Mouse (Mus musculus) megakaryocyte, embryonic 14.5 days (primary cell): Measurements from ENCODE around the gene Ajm1. TPM values are rescaled to one million over a fixed set of nuclear protein-coding genes. Genes with fewer than 3 reads are reported as not detected.
A peak's percentile ranks its signal among the peaks of the same experiment; 100 is the strongest.

Experiments
- H3K27me3 ChIP-seq: replicated peaks from 2 replicates; pipeline ENCODE3; 2012; ENCODE audit warnings: inconsistent platforms
- H3K36me3 ChIP-seq: replicated peaks from 2 replicates; pipeline ENCODE3; 2012; ENCODE audit warnings: low read length, inconsistent platforms, mixed read lengths
- H3K4me1 ChIP-seq: 2 replicates; pipeline ENCODE4 v1.6.1; 2012; ENCODE audit warnings: inconsistent platforms
- H3K4me3 ChIP-seq: replicated peaks from 2 replicates; pipeline ENCODE3; 2012; ENCODE audit warnings: moderate library complexity, mild to moderate bottlenecking, inconsistent platforms
- H3K9me3 ChIP-seq: 2 replicates; pipeline ENCODE4 v1.6.1; 2012; ENCODE audit warnings: inconsistent platforms
- FLI1 ChIP-seq: IDR thresholded peaks from 2 replicates; pipeline ENCODE4 v1.6.1; 2012; ENCODE audit warnings: low read length, inconsistent platforms, mixed read lengths
- GATA1 ChIP-seq: IDR thresholded peaks from 3 replicates; pipeline ENCODE4 v1.6.1; 2012; ENCODE audit warnings: mixed read lengths, low read length, inconsistent platforms, borderline replicate concordance
- polyA plus RNA-seq: library from polyadenylated mRNA; stranded (reverse); fragments of >175 nt; gene quantifications from 2 replicates; pipeline ENCODE4 v1.2.3, GENCODE M21; 2012; ENCODE audit warnings: low replicate concordance; ENCODE audit not compliant: insufficient read depth

Ajm1 gene
- polyA plus RNA-seq, 1 experiment = 0.85 TPM

GRCm38 (mm10) chr2:25607761-25608622, 26.4 kb upstream of the Ajm1 start, which contains the start of gene Rabl6:
Gene Rabl6 (minus strand): TSS chr2:25608521.
- Histone ChIP-seq H3K4me1 (peaks cover 29% of the 10 kb centered on the region), H3K4me3 (peak within 1 kb of the TSS; percentile 98), H3K36me3 (peaks cover 13% of the 10 kb centered on the region), H3K9me3 (no peaks in the 10 kb centered on the region), H3K27me3 (peaks cover 29% of the 10 kb centered on the region)
- TF ChIP-seq GATA1 (no peak), FLI1 (no peak)

DNA sequence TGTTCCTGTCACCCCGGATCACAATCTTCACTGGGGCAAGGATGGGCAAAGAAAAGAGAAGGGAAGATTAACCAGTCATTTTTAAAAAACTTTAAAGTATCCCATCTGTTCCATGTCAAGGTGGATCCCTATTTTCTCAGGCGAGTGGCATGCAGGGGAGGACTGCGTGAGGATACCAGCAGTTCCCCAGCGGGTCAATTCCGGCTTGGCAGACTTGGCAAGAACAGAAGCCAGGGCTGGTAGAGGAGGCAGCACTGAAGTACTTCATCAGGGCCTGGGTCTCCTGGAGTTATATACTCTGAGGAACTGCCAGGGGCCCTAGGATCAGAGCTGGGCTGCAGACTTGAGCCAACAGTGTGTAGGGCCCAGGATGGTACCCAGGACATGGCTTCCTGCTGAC, 21.0 kb upstream of the Ajm1 start:
- H3K36me3 ChIP-seq = peaks cover 68% of the 10 kb centered on the region
- no peak overlapping the region for H3K4me3 ChIP-seq
- H3K9me3 ChIP-seq = no peaks in the 10 kb centered on the region
- no peaks in the 10 kb centered on the region for H3K27me3 ChIP-seq
- TF ChIP-seq GATA1 (no peak), FLI1 (no peak)
- H3K4me1 ChIP-seq = peaks cover 35% of the 10 kb centered on the region

DNA sequence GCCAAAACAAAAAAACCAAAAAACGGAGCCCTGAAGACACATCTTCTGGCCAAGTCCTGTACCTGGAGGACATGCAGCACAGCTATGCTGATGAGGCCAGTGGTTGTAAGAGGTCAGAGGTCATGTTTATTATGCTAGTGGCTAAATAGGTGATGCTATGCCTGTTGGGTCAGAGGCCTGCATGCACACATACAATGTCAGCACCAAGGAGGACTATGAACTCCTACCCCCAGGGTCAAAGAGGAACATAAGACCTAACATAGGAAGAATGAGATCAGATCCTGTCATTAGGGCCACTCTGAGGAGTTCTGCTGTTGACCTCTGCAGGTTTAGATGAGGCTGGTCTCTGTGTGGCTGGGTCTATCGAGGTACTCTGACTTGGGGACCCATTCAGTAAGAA, 18.5 kb upstream of the Ajm1 start:
- no peak overlapping the region for H3K4me3 ChIP-seq
- no peaks in the 10 kb centered on the region for H3K27me3 ChIP-seq
- H3K9me3 ChIP-seq = no peaks in the 10 kb centered on the region
- peaks cover 19% of the 10 kb centered on the region for H3K4me1 ChIP-seq
- peaks cover 93% of the 10 kb centered on the region for H3K36me3 ChIP-seq
- TF ChIP-seq FLI1 = no peak
- TF ChIP-seq GATA1 = no peak

DNA sequence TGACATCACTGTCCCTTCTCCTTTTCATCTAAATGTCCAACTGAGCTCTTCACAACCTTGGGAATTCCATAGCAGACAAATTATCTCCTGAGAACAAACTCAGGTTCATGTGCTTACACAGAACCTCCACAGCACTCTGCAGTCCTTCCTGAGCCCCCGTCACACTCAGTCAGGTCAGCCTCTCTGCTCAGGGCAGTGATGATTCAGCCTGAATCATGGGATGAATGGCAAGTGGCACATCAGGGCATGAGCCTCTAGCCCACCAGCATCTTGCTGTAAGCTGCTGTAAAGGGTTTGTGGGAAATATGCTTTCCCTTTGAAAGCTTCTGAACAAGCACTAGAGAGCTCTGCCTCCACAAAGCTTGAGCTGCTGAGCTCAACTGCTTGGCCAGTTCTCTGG, 17.2 kb upstream of the Ajm1 start:
- H3K36me3 ChIP-seq = peaks cover 95% of the 10 kb centered on the region
- no peak for TF ChIP-seq FLI1
- no peak overlapping the region for H3K4me3 ChIP-seq
- no peaks in the 10 kb centered on the region for H3K27me3 ChIP-seq
- peaks cover 19% of the 10 kb centered on the region for H3K4me1 ChIP-seq
- H3K9me3 ChIP-seq = no peaks in the 10 kb centered on the region

- peaks cover 95% of the 10 kb centered on the region for H3K36me3 ChIP-seq
- no peak overlapping the region for H3K4me3 ChIP-seq
- H3K9me3 ChIP-seq = no peaks in the 10 kb centered on the region
- no peaks in the 10 kb centered on the region for H3K27me3 ChIP-seq
- no peak for TF ChIP-seq GATA1
- no peak for TF ChIP-seq FLI1
- H3K4me1 ChIP-seq = peaks cover 21% of the 10 kb centered on the region
Observed at GRCm38 (mm10) chr2:25596765-25597510, 15.4 kb upstream of the Ajm1 start.

DNA sequence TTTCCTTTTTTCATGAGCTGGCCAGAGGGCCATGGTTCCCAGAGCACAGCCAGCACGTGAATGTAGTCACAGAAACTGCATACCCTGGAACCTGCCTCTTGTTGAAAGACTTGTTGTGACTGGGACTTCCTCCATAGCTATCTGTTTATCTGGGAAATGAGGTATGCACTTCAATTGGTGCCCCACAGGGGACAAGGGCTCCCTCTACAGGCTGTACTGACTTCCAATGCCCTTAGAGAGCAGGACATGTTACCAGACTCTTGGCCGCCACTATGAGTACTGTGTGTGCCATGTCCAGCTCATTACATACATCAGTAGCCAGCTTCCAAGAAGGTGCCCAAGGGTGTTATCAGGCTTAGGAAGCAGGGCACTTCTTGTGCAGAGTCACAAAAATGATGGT, 10.3 kb upstream of the Ajm1 start:
- no peaks in the 10 kb centered on the region for H3K9me3 ChIP-seq
- no peak overlapping the region for H3K4me3 ChIP-seq
- H3K4me1 ChIP-seq = peaks cover 13% of the 10 kb centered on the region
- no peak for TF ChIP-seq GATA1
- no peak for TF ChIP-seq FLI1
- peaks cover 93% of the 10 kb centered on the region for H3K36me3 ChIP-seq
- no peaks in the 10 kb centered on the region for H3K27me3 ChIP-seq

- Histone ChIP-seq H3K4me1 (peaks cover 13% of the 10 kb centered on the region), H3K9me3 (no peaks in the 10 kb centered on the region), H3K27me3 (no peaks in the 10 kb centered on the region), H3K4me3 (peak overlapping the region; percentile 35), H3K36me3 (peaks cover 97% of the 10 kb centered on the region)
- TF ChIP-seq GATA1 (no peak), FLI1 (no peak)
Observed at GRCm38 (mm10) chr2:25588227-25588907, 6.8 kb upstream of the Ajm1 start.

- TF ChIP-seq FLI1 (no peak), GATA1 (no peak)
- Histone ChIP-seq H3K4me1 (peaks cover 18% of the 10 kb centered on the region), H3K27me3 (no peaks in the 10 kb centered on the region), H3K36me3 (peaks cover 96% of the 10 kb centered on the region), H3K4me3 (no peak overlapping the region), H3K9me3 (no peaks in the 10 kb centered on the region)
Observed at GRCm38 (mm10) chr2:25587290-25587689, 5.7 kb upstream of the Ajm1 start.

DNA sequence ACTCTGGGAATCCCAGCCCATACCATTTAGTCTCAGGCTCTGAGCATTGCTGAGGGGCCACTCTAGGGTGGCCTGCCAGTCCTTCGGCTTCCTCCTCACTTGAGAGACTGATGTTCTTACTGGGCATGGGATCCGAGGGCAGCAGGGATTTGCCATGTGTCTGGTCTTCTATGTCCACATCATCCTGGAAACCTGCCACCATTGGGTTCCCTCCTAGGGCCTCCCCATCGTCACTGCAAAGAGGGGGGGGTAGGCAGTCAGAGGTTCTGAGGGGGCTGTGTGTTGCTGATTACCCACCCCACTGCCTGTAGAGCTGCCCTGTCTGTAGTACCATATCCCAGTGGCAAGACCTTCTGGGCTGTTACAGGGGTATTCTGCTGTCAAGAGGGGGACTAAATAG, 4.0 kb upstream of the Ajm1 start:
- no peak for TF ChIP-seq FLI1
- TF ChIP-seq GATA1 = no peak
- H3K36me3 ChIP-seq = peaks cover 79% of the 10 kb centered on the region
- H3K4me3 ChIP-seq = no peak overlapping the region
- peaks cover 7% of the 10 kb centered on the region for H3K27me3 ChIP-seq
- peaks cover 29% of the 10 kb centered on the region for H3K4me1 ChIP-seq
- H3K9me3 ChIP-seq = no peaks in the 10 kb centered on the region

GRCm38 (mm10) chr2:25584856-25585255, 3.3 kb upstream of the Ajm1 start:
- no peak overlapping the region for H3K4me3 ChIP-seq
- peaks cover 72% of the 10 kb centered on the region for H3K36me3 ChIP-seq
- H3K9me3 ChIP-seq = 0 out of 2 replicates have a peak, but pooled peaks cover under 1% of the 10 kb centered on the region
- H3K27me3 ChIP-seq = peaks cover 15% of the 10 kb centered on the region
- peaks cover 37% of the 10 kb centered on the region for H3K4me1 ChIP-seq
- TF ChIP-seq FLI1 (no peak), GATA1 (no peak)
